Mouse (Mus musculus) neural tube, embryonic 14.5 days (tissue): ENCODE data around the gene Zfp956. TPM values are rescaled to one million over a fixed set of nuclear protein-coding genes. Genes with fewer than 3 reads are reported as not detected.

ENCODE experiments used
- ATAC-seq: fragments of 200-750 bp; cut with Nextera tagmentation; 2 replicates; pipeline ENCODE4 v1.8.0; 2017; ENCODE audit warnings: low read depth, mild to moderate bottlenecking, moderate TSS enrichment, moderate library complexity
- H3K27ac ChIP-seq: fragments of 300-500 bp; sonication (generic); 2 replicates; pipeline ENCODE4 v1.5.1; 2014; ENCODE audit warnings: low read depth, mild to moderate bottlenecking, control low read depth, low read length, moderate library complexity, mixed read lengths
- H3K27me3 ChIP-seq: fragments of 300-500 bp; sonication (generic); 2 replicates; pipeline ENCODE4 v1.6.1; 2014; ENCODE audit warnings: low read length; ENCODE audit not compliant: control insufficient read depth, insufficient read depth
- H3K36me3 ChIP-seq: fragments of 300-500 bp; sonication (generic); 2 replicates; pipeline ENCODE4 v1.6.1; 2014; ENCODE audit warnings: low read length, mixed read lengths; ENCODE audit not compliant: control insufficient read depth, insufficient read depth
- H3K4me1 ChIP-seq: fragments of 300-500 bp; sonication (generic); 2 replicates; pipeline ENCODE4 v1.6.1; 2014; ENCODE audit warnings: low read length; ENCODE audit not compliant: control insufficient read depth, insufficient read depth
- H3K4me2 ChIP-seq: fragments of 300-500 bp; sonication (generic); 2 replicates; pipeline ENCODE4 v1.6.1; 2014; ENCODE audit warnings: mild to moderate bottlenecking, low read depth, low read length, control low read depth
- H3K4me3 ChIP-seq: fragments of 300-500 bp; sonication (generic); 2 replicates; pipeline ENCODE4 v1.5.1; 2014; ENCODE audit warnings: low read depth, low read length, control low read depth, mixed read lengths
- H3K9ac ChIP-seq: fragments of 300-500 bp; sonication (generic); replicated peaks from 2 replicates; pipeline ENCODE4 v1.6.1; 2014; ENCODE audit warnings: low read depth, mild to moderate bottlenecking, control low read depth, low read length, mixed read lengths
- H3K9me3 ChIP-seq: fragments of 300-500 bp; sonication (generic); 2 replicates; pipeline ENCODE4 v1.6.1; 2016; ENCODE audit warnings: low read length; ENCODE audit not compliant: control insufficient read depth
- WGBS: fragments of 180-500 bp; shearing (Covaris S2); extraction: QIAGEN DNeasy Blood & Tissue Kit; methylation state at CpG from one replicate; pipeline ENCODE4 v1.1.7; 2014; 5-methylcytosine and 5-hydroxymethylcytosine counted together
- polyA plus RNA-seq: library from polyadenylated mRNA; unstranded; fragments of >200 nt; fragmentation: Nextera tagmentation; extraction: Ambion mirVana; gene quantifications from 2 replicates; pipeline ENCODE4 v1.2.1, GENCODE M21; 2014

Zfp956 gene
- polyA plus RNA-seq, 1 experiment from 2014 or later: 24.0 TPM

DNA sequence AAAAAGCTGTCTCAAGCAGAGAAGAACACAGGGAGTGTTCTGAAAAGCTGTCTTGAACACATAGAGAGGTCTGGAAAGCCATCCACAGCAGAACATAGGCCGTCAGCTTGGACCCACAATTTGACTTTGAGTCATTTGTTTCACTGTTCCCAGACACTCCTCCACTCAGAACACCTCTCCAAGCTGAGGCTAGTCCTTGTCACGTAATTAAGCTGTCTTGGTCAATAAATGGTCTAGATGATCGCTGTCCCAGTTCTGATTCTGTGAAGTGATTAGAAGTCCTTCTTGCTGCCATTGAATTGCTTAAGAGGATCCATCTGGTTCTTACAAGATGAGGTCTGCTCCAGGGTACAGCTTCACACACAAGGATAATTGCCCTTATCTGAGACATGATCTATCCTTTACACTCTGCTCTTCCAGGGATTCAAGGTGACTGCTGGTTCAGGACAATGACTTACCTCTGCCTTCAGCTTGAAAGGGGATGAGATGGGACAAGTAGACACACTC lies 34.4 kb upstream of the Zfp956 start:
- Histone ChIP-seq H3K27me3 (no peaks in the 10 kb centered on the region), H3K9ac (no peak overlapping the region), H3K27ac (no peak overlapping the region), H3K9me3 (no peaks in the 10 kb centered on the region), H3K4me1 (peaks cover 10% of the 10 kb centered on the region), H3K36me3 (no peaks in the 10 kb centered on the region), H3K4me3 (no peak overlapping the region), H3K4me2 (no peak overlapping the region)
- no peak for ATAC-seq
- 78% methylated on average over 3 of the region's 3 CpGs for WGBS

DNA sequence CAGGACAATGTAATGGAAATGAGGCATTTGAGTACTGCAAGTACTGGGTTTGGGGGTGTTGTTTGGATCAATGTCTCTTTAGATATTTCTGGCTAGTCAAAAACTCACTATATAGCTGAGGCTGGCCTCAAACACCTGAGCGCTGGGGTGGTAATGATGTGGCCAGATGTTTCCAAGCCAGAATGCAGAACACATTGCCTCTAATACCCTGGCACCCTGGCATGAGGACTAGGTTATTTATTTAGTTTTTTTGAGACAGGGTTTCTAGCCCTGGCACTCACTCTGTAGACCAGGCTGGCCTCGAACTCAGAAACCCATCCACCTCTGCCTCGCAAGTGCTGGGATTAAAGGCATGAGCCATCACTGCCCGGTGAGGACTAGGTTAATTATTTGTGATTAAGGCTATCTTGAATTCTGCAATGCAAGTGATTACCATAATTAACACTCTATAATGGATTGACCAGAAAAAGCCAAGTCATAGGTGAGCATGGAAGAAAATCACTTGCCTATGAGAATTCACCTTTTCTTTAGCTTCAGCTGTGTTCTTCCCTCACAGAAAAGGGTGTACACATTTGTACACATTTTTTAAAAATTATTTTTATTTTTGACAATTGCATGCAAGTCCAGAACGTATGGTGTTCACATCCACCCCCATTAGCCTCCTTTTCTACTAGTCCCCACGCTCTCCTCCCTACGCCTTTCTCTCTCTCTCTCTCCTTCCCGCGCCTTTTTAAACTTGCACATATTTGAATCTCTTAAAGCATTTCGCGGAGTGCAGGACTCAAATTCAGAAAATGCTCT lies 33.3 kb upstream of the Zfp956 start:
- Histone ChIP-seq H3K27ac (peak overlapping the region; percentile 91; the same call in 1 of the 2 replicates), H3K27me3 (no peaks in the 10 kb centered on the region), H3K4me1 (peaks cover 10% of the 10 kb centered on the region), H3K4me2 (peak overlapping the region; percentile 91), H3K4me3 (peak overlapping the region; percentile 87), H3K9ac (peak overlapping the region; percentile 75; the same call in 1 of the 2 replicates), H3K9me3 (no peaks in the 10 kb centered on the region), H3K36me3 (no peaks in the 10 kb centered on the region)
- peak; percentile 26 for ATAC-seq
- 30% methylated on average over 11 of the region's 11 CpGs for WGBS

DNA sequence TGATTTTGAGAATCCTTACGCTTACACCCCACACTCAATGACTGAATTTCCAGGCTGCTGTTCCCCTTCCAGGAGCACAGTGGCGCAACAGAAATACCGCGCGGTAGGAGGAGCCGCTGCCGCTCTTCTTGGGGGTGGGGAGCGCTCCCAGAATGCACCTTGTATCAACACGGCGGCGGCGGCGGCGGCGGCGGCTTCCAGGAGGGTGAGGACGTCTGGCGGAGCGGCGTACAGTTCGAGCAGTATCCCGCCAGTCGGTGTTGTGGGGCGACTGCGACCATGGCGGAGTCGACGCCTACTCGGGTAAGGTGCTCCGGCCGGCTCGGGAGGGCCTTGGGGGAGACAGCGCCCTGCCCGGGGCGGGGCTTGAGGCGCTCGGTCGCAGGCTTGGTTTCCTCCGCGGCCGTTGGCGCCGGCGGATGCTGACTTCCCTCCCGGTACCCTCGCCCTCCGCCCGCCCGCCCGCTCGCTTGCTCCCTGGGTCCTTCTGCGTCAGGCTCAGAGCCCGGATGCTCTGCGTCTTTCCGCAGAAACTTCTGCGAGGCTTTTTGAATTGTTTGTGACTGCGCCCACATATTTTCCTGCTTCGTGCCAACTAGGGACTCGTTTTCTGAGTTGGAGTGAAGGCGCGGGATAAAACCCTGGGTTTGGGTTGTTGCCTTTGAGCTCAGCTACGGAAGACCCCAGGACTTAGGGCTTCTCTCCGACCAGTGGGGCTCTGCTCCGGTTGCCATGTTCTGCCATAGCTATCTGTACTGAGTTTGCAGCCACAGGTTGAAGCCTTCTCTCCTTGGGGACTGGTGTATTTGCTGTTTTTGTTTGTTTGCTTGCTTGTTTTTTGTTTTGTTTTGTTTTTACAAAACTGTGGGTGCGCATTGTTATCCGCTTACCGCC lies 32.5 kb upstream of the Zfp956 start, which contains the start of gene Zfp212:
Gene Zfp212, plus strand, starts transcription at position 30 of the 894 bp plus-strand sequence.
- peak; percentile 96 for ATAC-seq
- peaks cover 10% of the 10 kb centered on the region for H3K4me1 ChIP-seq
- no peaks in the 10 kb centered on the region for H3K9me3 ChIP-seq
- peak within 1 kb of the TSS; percentile 87 for H3K4me3 ChIP-seq
- no peaks in the 10 kb centered on the region for H3K27me3 ChIP-seq
- peak within 1 kb of the TSS; percentile 91 for H3K4me2 ChIP-seq
- peak within 1 kb of the TSS; percentile 75 for H3K9ac ChIP-seq
- no peaks in the 10 kb centered on the region for H3K36me3 ChIP-seq
- peak within 1 kb of the TSS; percentile 91 for H3K27ac ChIP-seq
- WGBS: under 1% methylated on average over 67 of the region's 67 CpGs

DNA sequence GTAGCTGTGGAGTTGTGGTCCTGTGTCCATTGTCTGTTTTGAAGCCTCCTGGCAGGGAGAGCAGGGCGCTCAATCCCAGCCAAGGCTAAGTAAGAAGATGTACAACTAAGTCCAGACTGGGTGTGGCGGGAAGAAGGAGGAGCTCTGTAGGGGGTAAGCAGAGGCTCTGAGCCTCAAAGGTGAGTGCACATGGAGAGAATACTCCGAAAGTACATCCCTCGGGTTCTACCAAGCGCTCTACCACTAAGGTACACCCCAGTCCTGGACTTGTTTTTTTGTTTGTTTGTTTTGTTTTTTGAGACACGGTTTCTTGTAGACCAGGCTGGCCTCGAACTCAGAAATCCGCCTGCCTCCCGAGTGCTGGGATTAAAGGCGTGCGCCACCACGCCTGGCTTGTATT lies 10.7 kb upstream of the Zfp956 start:
- no peaks in the 10 kb centered on the region for H3K4me1 ChIP-seq
- no peaks in the 10 kb centered on the region for H3K9me3 ChIP-seq
- H3K36me3 ChIP-seq: no peaks in the 10 kb centered on the region
- peak overlapping the region; percentile 36 for H3K4me3 ChIP-seq
- ATAC-seq: no peak
- H3K27me3 ChIP-seq: no peaks in the 10 kb centered on the region
- no peak overlapping the region for H3K9ac ChIP-seq
- H3K27ac ChIP-seq: no peak overlapping the region
- 58% methylated on average over 12 of the region's 12 CpGs for WGBS
- peak overlapping the region; percentile 73 for H3K4me2 ChIP-seq

DNA sequence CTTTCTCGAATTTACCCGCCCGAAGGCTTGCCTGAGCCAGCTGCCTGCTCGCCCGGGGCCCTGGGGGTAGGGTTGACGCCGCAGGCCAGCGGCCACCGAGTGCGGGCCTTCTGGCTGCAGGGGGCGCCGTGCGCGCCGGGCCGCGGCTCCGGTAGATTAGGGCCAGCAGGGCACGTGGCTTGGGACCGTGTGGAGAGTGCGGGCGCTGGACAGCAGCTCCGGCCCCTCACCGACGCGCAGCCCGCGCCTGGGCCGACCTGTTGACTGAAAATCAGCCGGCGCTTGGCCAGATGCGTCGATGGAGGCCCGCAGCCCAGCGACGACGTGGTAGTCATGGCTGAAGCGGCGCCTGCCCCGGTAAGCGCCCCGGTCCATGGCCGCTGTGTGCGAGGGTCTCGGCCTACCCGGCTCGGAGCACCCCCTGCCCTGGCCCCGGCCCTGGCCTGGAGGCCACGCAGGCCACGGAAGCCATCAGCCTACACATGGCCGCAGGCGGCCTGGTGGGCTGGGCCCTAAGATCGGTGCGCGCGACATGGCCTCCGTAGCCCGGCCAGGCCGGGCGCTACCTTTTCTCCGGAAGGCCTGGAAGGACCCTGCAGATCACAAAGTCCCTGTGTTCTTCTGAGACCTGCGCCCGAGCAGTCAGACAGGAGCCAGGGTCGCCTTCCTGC lies 10.0 kb upstream of the Zfp956 start:
- H3K9ac ChIP-seq: peak overlapping the region; percentile 54
- H3K27ac ChIP-seq: no peak overlapping the region
- WGBS: 9% methylated on average over 60 of the region's 64 CpGs
- no peaks in the 10 kb centered on the region for H3K36me3 ChIP-seq
- peak overlapping the region; percentile 73 for H3K4me2 ChIP-seq
- ATAC-seq: peak; percentile 89
- no peaks in the 10 kb centered on the region for H3K4me1 ChIP-seq
- H3K9me3 ChIP-seq: no peaks in the 10 kb centered on the region
- no peaks in the 10 kb centered on the region for H3K27me3 ChIP-seq
- H3K4me3 ChIP-seq: peak overlapping the region; percentile 36

DNA sequence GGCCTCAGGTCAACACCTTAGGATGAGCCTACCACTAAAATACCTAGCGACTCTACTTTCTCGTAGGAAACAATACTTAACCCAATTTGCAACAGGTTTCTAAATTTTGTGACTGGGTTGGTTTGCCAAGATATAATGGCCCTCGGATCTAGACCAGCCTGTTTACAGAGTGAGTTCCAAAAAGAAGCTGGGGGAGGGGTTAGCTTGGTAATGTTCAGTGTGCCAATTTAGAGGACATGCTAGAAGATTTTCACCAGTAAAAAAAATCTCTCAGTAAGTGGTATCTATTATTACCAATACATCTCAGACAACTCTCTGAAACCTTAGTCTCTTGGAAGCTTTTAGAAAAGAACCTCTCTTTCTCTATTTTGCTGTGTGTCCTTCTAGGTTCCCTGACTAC lies 9.5 kb upstream of the Zfp956 start:
- Histone ChIP-seq H3K36me3 (no peaks in the 10 kb centered on the region), H3K4me3 (peak overlapping the region; percentile 36), H3K27me3 (no peaks in the 10 kb centered on the region), H3K4me2 (peak overlapping the region; percentile 73; the same call in 1 of the 2 replicates), H3K4me1 (no peaks in the 10 kb centered on the region), H3K27ac (no peak overlapping the region), H3K9ac (no peak overlapping the region; the same call in 1 of the 2 replicates), H3K9me3 (no peaks in the 10 kb centered on the region)
- WGBS: 85% methylated on average over 3 of the region's 3 CpGs
- no peak for ATAC-seq

DNA sequence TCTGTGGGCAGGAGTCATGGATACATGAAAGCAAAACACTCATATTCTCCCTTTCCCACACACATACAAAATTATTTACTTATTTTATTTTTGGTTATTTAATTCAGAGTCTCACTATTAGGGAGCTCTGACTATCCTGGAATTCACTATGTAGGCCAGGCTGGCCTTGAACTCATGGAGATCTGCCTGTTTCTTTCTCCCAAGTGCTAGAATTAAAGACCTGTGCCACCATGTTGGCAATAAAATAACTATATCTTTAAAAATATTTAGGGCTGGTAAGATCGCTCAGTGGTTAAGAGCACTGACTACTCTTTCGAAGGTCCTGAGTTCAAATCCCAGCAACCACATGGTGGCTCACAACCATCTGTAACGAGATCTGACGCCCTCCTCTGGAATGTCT lies 5.8 kb upstream of the Zfp956 start:
- Histone ChIP-seq H3K4me1 (no peaks in the 10 kb centered on the region), H3K27ac (no peak overlapping the region), H3K36me3 (no peaks in the 10 kb centered on the region), H3K4me3 (no peak overlapping the region), H3K4me2 (no peak overlapping the region), H3K9ac (no peak overlapping the region), H3K9me3 (no peaks in the 10 kb centered on the region), H3K27me3 (no peaks in the 10 kb centered on the region)
- 95% methylated on average over 4 of the region's 4 CpGs for WGBS
- no peak for ATAC-seq

DNA sequence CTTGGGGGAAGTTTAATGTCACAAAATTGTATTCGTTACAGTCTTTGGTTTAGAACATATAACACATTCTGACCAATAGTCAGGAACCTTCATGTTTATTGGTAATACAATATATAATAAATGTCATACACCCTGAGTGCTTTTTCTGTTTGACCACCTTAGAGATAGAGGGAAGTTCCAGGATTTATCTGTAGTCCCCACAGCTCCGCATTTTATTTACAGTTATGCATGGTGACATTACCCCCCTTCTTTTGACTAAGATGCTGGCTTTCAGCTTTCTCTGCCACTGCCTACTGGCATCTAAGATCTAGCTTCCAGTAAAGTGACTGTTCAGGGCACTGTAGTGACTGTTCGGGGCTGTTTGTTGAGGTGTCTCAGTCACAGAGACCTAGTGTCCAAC lies 1.2 kb downstream of the Zfp956 start:
- Histone ChIP-seq H3K4me3 (peak overlapping the region; percentile 68; the same call in 1 of the 2 replicates), H3K4me1 (peaks cover 9% of the 10 kb centered on the region; the same call in 1 of the 2 replicates), H3K9ac (no peak overlapping the region), H3K36me3 (no peaks in the 10 kb centered on the region), H3K9me3 (no peaks in the 10 kb centered on the region), H3K27ac (no peak overlapping the region), H3K4me2 (peak overlapping the region; percentile 61; the same call in 1 of the 2 replicates), H3K27me3 (no peaks in the 10 kb centered on the region)
- WGBS: 93% methylated on average over 3 of the region's 3 CpGs
- ATAC-seq: no peak
